Mouse (Mus musculus): ENCODE measurements around the gene Pigc.

Pigc gene

GRCm38 (mm10) chr1:162008208-162008607, 39.2 kb downstream of the Pigc start:
- DNase-seq (ENCODE audit: low read depth, low spot score): no peak

GRCm38 (mm10) chr1:162008631-162009067, 39.7 kb downstream of the Pigc start:
- DNase-seq (ENCODE audit: low read depth, low spot score): no peak

- DNase-seq (ENCODE audit: low read depth, low spot score): no peak
These were observed 40.1 kb downstream of the Pigc start for GRCm38 (mm10) chr1:162009086-162009485.

- DNase-seq (ENCODE audit: low read depth, low spot score): no peak
These were observed 42.7 kb downstream of the Pigc start for GRCm38 (mm10) chr1:162011523-162012245.

- no peak for DNase-seq (ENCODE audit: low read depth, low spot score)
These were observed 44.6 kb downstream of the Pigc start for GRCm38 (mm10) chr1:162013561-162013960.

- DNase-seq (ENCODE audit: low read depth, low spot score): no peak
These were observed 46.4 kb downstream of the Pigc start for GRCm38 (mm10) chr1:162015247-162015862.

GRCm38 (mm10) chr1:162016982-162017381, 48.0 kb downstream of the Pigc start:
- DNase-seq (ENCODE audit: low read depth, low spot score): no peak

- DNase-seq (ENCODE audit: low read depth, low spot score): no peak
These were observed 49.1 kb downstream of the Pigc start for GRCm38 (mm10) chr1:162017975-162018600.

GRCm38 (mm10) chr1:162018601-162018977, 49.6 kb downstream of the Pigc start:
- DNase-seq (ENCODE audit: low read depth, low spot score): no peak

- DNase-seq (ENCODE audit: low read depth, low spot score): no peak
These were observed 51.3 kb downstream of the Pigc start for GRCm38 (mm10) chr1:162020303-162020731.

GRCm38 (mm10) chr1:162020766-162021165, 51.8 kb downstream of the Pigc start:
- DNase-seq (ENCODE audit: low read depth, low spot score): no peak
